Mouse (Mus musculus): ENCODE data around the gene Cfap52.
A peak's percentile ranks its signal among the peaks of the same experiment; 100 is the strongest.

DNA sequence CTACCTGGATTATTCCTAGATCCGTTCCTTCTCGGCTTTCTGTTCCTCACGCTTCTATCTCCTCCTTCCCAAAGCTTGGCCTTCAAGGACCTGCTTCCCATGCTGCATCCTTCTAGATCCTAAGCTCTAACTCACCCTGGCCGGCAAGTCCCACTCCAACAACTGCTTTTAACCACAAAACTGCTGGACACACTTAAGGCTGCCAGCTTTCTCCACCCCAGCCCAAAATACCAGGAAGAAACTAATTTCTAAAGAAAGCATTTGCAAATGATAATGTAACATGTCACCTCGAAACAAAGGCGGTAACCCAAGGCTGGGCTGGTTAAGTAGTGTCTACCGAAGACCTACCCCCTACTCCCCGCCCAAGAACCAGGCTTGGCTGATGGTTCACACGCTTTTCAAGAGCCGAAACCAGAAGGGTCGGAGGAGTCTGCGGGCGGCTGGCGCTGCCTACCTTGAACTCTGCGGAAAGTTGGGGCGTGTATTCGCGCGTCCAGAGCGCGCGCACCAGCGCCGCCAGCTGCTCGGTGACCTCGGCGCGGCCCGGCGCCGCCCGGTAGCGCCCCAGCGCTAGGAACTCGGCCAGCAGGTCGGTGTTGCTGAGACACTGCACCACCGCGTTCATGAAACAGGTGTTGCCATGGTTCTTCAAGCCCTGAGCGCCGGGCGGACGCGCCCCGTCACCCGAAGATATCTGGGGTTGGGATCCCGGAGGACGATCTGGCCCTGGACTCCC, 44.2 kb downstream of the Cfap52 start:
- peak; percentile 53 for TF ChIP-seq CTCF (IDR thresholded peaks at IDR 0.05)
- TF ChIP-seq EP300 (IDR thresholded peaks at IDR 0.05): no peak

Data from lung, postnatal 0 days (tissue).